Mouse (Mus musculus) erythroid progenitor cell, adult 5-6 weeks (primary cell): ENCODE data around the gene Elk4. TPM values are rescaled to one million over a fixed set of nuclear protein-coding genes. Genes with fewer than 3 reads are reported as not detected.
A peak's percentile ranks its signal among the peaks of the same experiment; 100 is the strongest.

ENCODE experiments used
- ATAC-seq: replicated peaks from 2 replicates; pipeline ENCODE4 v1.8.0; 2016; ENCODE audit warnings: moderate number of reproducible peaks, mild to moderate bottlenecking, moderate TSS enrichment, inconsistent platforms; ENCODE audit not compliant: poor library complexity, low FRiP score, severe bottlenecking
- total RNA-seq, 2 experiments: library from RNA; stranded (forward) in 1 of 2; stranded (reverse) in 1 of 2; fragments of 150-400 nt in 1 of 2; fragments of 186-747, 209-891 nt in 1 of 2; gene quantifications; 2 replicates each; pipeline versions ENCODE4 v1.2.3 to v1.2.4; 2015 to 2017; ENCODE audit warnings: low replicate concordance in 2 of 2

Elk4 gene
- total RNA-seq, 2 experiments from 2014 or later, result 68.6 to 156 TPM

DNA sequence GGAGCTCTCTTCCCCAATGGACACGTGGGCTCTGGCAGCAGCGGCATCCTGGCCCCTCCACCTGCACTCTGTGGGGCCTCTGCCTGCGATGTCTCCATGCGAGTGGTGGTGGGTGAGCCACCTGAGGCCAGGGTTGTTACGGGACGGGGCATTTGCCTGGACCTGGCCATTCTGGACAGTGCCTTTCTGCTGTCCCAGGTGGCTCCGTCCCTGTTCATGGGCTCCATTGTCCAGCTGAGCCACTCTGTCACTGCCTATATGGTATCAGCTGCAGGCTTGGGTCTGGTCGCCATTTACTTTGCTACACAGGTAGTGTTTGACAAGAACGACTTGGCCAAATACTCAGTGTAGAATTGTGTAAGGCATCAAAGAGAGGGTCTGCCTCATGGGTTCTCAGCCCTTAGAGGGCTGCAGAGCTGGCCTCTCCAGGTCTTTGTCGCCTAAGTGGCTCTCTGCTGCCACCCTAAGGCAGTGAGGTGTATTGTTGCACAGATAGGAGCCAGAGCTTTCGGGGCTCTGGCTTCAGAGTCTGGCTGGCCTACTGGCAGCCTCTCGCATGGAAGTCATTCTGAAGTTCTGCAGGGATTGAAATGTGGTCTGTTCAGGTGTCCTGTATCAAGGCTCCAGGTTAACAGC is 25.9 kb upstream of the Elk4 start:
- peak; percentile 81 for ATAC-seq

DNA sequence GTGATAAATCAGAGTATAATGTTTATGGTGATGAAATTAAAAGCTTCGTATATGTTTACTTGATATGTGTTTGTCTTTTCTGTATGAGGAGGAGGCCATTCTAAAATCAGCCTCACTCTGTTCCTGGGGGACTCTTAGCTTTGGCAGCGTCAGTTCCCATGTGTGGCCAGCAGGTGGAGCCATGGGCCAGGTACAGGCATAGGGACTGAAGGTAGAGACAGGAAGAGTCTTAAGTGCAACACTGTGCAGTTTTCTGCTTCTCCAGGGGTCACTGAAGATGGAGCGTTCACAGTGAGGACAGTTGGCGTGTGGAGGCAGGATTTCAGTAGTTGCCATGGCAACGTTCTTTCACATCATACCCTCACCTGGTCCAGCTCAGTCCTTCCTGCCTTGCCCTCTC is 24.5 kb upstream of the Elk4 start:
- peak; percentile 80 for ATAC-seq

DNA sequence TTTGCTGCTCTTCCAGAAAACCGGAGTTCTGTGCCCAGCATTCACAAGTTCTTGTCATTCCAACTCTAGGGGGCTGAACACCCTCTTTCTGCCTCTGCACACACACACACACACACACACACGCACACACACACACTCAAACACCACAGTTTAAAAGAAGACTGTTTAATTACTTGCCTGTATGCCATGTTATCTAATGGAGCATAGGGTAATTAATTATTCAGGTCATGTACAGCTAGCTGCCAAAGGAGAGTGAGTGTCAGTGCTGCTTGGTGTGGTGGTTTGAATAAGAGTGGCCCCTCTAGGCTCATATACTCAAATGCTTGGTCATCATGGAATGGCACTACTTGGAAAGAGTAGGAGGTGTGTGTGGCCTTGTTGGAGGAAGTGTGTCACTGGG is 23.6 kb upstream of the Elk4 start:
- ATAC-seq, result no peak

DNA sequence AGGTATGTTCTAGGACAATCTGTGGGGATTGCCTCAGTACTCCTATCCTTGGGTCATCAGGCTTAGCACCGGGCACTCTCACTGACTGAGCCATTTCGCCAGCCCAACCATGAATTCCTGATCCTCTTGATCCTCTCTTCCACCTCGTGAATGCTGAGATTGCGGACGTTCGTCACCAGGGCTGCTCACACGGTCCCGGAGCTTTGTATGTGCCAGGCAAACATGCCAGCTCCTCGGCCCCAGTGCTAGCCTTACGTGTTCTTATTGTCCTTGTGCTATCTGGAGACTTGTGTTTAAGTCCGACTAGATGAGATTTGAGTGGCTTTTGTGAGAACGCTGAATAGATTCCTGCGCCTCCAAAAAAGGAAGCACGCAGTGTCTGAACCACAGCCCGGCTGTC is 20.0 kb upstream of the Elk4 start:
- ATAC-seq, result no peak

DNA sequence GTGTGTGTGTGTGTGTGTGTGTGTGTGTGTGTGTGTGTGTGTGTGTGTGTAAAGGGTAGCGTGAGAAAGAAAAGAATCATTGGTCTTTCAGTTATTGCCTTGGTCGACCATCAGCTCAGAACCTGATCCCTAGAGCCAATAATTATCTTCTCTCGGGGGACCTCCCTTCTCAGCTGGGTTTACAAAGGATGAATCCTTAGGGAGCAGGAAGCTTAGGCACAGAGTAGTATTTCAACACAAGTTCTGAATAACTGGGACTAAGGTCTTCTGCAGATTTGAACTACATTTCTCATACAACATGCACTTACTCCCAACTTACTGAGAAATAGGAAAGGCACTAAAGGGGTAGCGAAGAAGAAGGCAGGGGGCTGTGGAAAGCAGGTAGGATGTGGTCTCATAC is 17.9 kb upstream of the Elk4 start:
- ATAC-seq, result no peak

DNA sequence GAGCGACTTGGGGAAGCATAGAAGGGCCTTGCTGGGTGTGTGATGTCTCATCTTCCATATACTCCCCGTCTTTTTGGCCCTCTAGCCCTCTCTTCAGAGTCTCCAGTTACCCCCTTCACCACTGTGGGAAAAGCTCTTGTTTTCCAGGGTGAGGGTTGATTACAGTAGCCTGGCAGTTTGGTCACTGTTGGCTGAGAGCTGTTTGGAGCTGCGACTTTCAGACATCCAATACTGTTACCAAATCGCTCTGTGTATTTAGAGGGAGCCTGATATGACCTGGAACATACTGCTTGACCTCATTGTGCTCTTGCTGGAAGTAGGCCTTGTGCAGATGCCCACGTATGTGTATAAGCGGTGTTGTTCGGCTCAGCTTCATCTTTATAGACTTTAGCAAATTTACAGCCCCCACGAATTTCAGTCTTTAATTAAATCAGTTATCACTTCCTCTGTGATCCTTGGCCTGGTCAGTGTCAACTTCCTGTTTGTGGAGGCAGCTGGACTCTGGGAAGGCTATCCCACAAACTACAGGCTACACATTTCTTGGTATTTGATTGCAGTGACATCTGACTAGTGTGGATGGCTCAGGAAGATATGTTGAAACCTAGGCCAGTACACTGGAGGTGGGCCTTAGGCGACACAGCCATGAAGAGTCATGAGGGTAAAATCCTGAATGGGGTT is 17.2 kb upstream of the Elk4 start:
- ATAC-seq, result no peak

DNA sequence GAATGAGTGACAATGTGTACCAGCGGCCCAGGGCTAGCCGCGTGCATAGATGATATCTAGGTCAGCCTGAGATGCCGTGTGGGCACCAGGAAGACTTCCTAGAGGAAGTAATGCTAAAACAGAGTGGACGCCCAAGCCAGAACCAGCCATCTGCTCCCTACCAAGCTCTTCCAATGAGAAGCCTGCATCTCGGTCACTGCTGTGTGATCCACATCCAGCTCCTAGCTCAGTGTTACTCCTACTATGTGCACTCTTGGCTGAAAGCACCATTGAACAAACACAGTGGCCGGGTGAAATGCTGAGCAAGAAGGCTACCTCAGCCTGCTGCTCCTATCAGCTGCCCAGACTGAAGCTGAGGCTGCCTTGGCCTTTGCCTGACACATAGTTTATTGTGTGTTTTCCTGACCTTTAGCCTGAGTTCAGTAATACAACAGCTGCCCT is 14.8 kb upstream of the Elk4 start:
- ATAC-seq, result no peak

DNA sequence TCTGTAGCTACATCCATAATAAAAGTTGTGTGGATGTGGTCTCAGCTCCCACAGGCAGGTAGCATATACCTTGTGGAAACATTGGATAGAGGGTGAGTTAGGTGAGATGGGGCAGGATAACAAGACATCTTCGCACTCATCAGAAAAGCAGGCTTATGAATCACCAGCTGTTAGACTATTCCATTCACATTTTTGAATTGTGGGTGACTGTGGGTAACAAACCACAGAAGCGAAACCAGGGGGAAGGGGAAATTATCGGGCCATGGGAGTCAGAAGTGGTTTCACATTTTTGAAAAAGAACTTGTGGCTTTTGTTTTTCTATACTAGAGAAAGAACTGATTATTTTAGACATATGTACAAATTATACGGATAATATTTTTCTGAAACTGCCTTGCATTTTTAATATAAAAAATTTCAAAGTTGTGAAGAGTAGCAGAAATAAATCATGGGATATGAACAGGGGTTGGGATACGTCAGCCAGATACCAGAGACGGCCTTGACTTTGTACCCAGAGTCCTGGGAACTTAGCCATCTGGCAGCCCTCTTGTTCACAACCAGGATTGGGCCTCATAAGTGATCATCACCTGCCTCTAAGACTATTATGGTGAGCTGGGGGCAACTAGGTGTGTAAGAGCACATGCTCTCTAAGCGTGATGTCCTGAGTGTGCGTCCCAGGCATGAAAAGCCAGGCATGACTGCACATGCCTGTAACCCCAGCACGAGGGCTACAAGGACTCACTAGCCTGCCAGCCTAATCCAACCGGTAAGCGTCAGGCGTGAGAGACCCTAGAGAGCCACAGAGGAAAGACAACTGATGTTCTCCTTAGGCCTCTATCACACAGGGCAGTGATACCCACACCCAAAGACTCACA is 14.0 kb upstream of the Elk4 start:
- no peak for ATAC-seq

DNA sequence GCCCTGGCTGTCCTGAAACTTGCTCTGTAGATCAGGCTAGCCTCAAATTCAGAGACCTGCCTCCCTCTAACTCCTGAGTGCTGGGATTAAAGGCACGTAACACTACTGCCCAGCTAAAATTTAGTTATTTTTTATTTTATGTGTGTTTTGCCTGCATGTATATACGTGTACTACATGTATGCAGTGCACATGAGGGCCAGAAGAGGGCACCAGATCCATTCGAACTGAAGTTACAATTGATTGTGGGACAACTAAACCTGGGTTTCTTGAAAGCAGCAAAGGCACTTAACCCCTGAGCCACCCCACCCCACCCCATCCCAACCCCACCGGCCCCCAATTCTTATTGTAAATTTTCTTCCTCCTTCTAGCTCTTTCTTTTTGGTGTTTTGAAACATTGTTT is 12.3 kb upstream of the Elk4 start:
- ATAC-seq, result 0 out of 2 replicates have a peak, but pooled peaks have one; percentile 66

DNA sequence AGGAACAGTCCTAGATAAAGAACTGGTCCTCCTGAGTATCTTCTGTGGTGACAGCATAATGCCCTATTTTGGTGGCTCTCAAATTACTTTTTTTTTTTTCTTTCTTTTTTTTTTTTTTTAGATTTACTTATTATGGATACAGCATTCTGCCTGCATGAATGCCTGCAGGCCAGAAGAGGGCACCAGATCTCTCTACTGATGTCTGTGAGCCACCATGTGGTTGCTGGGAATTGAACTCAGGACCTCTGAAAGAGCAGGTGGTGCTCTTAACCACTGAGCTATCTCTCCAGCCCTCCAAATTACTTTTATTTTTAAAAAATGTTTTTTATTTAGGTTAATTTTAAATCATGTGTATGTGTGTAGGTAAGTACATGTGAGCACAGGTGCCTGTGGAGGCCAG is 6.9 kb upstream of the Elk4 start:
- ATAC-seq, result no peak

DNA sequence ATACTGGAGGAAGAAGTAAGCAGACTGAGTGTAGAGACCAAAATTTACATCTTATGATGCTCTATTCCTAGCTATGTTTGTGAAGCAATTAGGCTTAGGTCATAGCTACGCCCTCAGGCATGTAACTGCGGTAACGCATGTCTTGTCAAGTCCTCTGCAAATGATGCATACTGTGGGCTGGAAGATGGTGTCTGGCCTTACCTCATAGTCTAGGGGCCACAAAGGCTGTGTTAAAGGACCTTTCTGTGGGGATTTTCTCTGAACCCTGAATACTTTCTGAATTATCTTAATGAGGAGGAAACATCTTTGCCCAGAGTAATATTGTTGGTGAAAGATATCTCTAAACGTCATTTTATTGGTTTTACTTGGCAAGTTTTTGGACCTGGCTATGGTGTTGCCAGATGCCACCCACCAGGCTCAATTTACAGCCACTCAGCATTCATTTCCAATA is 5.5 kb upstream of the Elk4 start:
- no peak for ATAC-seq

DNA sequence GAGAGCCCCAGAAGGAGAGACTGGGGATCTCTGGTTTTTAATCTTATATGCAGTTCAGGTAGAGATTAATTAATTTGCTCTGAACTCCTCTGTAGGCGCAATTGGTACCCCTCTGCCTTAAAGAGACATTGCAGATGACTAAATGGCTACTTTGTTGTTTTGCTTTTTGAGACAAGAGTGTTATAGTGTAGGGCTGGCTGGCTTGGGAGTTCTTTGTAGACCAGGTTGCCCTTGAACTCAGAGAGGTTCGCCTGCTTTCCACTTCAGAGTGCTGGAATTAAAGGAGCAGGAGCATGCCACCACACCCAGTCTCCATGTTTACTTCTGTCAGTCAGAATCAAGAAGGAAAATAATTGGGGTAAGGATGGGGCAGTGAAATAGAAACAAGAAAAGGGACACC is 4.3 kb upstream of the Elk4 start:
- ATAC-seq, result no peak

DNA sequence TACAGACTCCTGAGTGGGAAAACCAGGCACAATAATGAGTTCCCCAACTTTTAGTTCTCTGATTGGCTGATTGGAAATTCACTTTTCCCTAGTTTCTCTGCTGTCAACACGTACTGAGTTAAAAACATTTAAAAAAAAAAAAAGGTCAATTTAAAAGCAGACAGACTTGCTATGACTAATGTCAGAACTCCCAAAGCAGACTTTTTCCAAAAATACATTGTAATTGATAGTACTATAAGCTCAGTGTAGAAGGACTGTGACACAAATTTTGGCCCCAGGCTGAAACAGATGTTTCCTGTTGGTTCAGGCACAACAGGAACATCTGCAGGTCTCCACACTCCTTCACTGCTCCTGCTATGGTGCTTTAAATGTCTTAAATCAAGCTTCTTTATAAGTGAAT is 3.6 kb upstream of the Elk4 start:
- no peak for ATAC-seq

DNA sequence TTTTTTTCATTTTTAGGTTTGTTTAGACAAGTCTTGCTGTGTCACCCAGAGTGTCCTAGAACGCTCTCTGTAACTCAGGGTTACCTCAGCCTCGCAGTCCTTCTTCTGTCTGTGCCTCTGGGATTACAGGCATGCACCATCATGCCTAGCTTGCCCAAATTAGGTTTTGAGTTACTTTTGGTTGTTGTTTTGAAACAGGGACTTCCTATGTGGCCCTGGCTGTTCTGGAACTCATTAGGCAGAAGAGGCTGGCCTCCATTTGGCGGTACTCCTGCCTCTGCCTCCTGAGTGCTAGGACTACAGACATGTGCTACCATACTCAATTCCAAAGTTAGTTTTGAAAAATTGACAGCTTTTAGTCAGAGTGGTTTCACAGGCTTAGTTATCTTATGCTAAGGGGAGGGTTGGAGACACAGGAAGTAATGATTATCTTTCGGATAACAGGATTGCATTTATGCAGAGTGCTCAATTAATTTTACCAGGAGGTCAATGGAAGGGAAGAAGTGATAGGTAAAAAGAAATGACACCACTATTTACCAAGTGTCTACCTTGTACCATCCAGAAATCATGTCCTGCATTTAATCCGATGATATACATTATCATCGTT is 2.7 kb upstream of the Elk4 start:
- no peak for ATAC-seq

DNA sequence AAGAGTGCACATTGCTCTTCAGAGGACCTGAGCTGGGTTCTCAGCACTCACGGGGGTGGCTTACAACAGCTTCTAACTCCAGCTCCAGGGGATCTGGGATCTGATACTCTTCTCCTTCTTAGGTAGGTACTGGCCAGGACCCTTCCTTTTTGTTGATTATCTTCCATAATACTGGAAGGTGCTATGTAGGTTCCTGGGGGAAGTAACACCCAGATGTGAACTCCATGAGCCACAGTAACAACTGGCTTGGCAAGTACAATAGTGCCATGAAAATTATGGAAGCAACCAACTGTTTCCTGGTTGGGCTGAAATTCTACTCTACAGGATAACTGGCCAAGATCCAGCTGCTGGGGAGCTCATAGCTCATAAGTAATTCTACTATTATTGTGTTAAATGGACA is 1.9 kb upstream of the Elk4 start:
- ATAC-seq, result no peak

DNA sequence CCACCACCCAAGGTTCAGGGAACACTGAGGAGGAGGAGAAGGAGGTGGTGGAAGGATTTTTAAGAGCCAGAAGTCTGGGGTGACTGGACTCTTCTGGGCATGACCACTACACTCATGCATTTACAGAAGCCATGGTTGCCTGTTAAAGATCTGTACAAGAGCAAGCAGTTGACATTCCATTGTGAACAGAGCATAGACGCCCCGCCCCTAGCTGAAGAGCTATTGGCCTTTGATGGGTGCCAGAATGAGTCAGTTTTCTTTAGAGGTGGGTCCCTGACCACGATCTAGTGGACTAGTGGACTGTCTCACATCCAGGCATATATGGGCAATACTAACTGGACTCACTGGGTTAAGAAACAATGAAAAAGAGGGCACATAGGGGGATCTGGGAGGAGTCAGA is 1.4 kb upstream of the Elk4 start:
- ATAC-seq, result no peak

DNA sequence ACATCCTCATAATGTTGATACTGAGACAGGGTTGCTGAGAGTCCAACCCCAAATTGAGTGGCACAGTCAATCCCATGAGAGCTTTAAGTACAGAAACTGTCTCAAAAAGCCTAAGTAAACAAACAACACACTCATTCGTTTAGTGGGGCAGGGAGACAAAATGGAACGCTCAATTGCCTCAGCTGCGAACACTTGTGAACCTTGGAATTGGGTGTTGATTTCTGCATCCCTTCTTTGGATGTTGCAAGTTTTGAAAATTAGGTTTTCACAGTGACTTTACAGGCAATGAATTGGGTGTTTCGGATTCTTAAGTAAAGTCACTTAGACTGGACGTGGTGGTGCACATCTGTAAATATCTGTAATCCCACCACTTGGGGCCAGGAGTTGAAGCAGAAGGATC is 686 bp upstream of the Elk4 start:
- no peak for ATAC-seq

DNA sequence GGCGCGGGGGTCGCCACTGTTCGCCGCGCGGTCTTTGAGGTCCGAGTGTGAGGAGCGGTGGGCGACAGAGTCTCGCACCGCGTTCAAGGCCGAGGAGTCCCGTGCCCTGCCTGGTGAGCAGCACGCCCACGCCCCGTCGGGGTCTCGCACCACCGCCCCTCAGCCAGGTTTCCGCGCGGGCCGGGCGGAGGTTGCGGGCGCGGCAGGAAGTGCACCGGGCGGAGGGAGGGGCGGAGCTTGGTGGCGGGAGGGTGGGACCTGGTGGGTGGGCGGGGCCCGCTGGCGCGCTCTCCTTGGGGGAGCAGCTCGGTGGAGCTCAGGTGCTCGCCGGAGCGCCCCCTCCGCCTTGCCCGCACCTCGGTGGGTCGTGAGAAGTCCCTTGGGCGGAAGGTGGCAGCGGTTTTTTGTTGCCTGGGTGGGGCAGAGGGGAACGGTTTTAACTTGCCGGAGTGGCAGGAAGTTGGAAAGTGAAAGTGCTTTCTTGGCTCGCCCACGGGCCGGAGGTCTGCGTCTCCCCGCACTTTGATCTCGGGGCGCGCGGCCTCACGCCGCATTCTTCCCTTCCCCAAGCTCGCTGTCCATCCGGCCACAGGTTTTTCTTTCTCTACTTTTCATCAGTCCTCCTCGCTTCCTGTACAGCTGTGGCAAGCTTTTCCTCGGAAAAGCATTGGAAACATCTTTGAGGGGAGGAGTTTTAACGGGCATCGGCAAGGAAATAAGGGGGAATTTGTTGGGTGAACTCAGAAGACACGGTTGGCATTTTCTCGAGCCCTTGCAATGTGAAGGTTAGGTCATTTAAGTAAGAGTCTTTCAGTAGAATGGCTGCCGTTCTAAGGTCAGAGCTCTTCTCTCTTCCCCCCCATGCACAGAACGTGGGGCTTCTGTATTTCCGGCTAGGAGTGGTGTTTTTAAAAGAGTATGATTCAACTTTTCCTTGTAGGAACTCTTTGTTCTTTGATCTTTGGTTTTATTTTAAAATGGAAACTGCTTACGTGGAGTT is 721 bp downstream of the Elk4 start:
- peak; percentile 79 for ATAC-seq
